Mouse (Mus musculus): ENCODE results near the gene Bcor. TPM values are rescaled to one million over a fixed set of nuclear protein-coding genes. Genes with fewer than 3 reads are reported as not detected.

Gene Bcor
- polyA plus RNA-seq, 1 experiment from 2014 or later = 27.7 TPM

- peaks cover 35% of the 10 kb centered on the region for H3K4me1 ChIP-seq (ENCODE audit: control insufficient read depth, insufficient read depth, low read length)
- peaks cover 71% of the 10 kb centered on the region for H3K27me3 ChIP-seq (ENCODE audit: control insufficient read depth, insufficient read depth, low read length)
- peak overlapping the region; percentile 49 for H3K9ac ChIP-seq (ENCODE audit: low read length)
- ATAC-seq (ENCODE audit: low FRiP score) (no peak), DNase-seq (ENCODE audit: low spot score, missing footprints) (peak; percentile 91)
- WGBS = 3% methylated on average over 24 of the region's 25 CpGs
- H3K4me3 ChIP-seq (ENCODE audit: low read depth, low read length) = peak overlapping the region; percentile 31; the same call in 1 of the 2 replicates
- H3K27ac ChIP-seq (ENCODE audit: low read depth, low read length) = peak overlapping the region; percentile 89
- peak overlapping the region; percentile 59 for H3K4me2 ChIP-seq
- H3K36me3 ChIP-seq (ENCODE audit: control insufficient read depth, insufficient read depth, low read length) = no peaks in the 10 kb centered on the region
- no peaks in the 10 kb centered on the region for H3K9me3 ChIP-seq (ENCODE audit: control insufficient read depth, low read length)
Observed at GRCm38 (mm10) chrX:12137121-12137521, 23.0 kb downstream of the Bcor start.

GRCm38 (mm10) chrX:12136261-12137101 is 23.7 kb downstream of the Bcor start:
- Histone ChIP-seq H3K4me1 (ENCODE audit: control insufficient read depth, insufficient read depth, low read length) (peaks cover 35% of the 10 kb centered on the region), H3K36me3 (ENCODE audit: control insufficient read depth, insufficient read depth, low read length) (no peaks in the 10 kb centered on the region), H3K4me3 (ENCODE audit: low read depth, low read length) (peak overlapping the region; percentile 31), H3K27ac (ENCODE audit: low read depth, low read length) (peak overlapping the region; percentile 89), H3K27me3 (ENCODE audit: control insufficient read depth, insufficient read depth, low read length) (peaks cover 73% of the 10 kb centered on the region), H3K9ac (ENCODE audit: low read length) (peak overlapping the region; percentile 49), H3K4me2 (peak overlapping the region; percentile 59), H3K9me3 (ENCODE audit: control insufficient read depth, low read length) (no peaks in the 10 kb centered on the region)
- ATAC-seq (ENCODE audit: low FRiP score) (peak; percentile 51), DNase-seq (ENCODE audit: low spot score, missing footprints) (peak; percentile 95)
- WGBS = 1% methylated on average over 49 of the region's 50 CpGs

GRCm38 (mm10) chrX:12135121-12136111 is 24.7 kb downstream of the Bcor start:
- no peaks in the 10 kb centered on the region for H3K36me3 ChIP-seq (ENCODE audit: control insufficient read depth, insufficient read depth, low read length)
- WGBS = 2% methylated on average over 49 of the region's 75 CpGs
- H3K9me3 ChIP-seq (ENCODE audit: control insufficient read depth, low read length) = no peaks in the 10 kb centered on the region
- H3K4me3 ChIP-seq (ENCODE audit: low read depth, low read length) = peak overlapping the region; percentile 31
- peak overlapping the region; percentile 59 for H3K4me2 ChIP-seq
- peak; percentile 94 for DNase-seq (ENCODE audit: low spot score, missing footprints)
- peaks cover 35% of the 10 kb centered on the region for H3K4me1 ChIP-seq (ENCODE audit: control insufficient read depth, insufficient read depth, low read length)
- H3K9ac ChIP-seq (ENCODE audit: low read length) = peak overlapping the region; percentile 63
- peak; percentile 61 for ATAC-seq (ENCODE audit: low FRiP score)
- peak overlapping the region; percentile 89 for H3K27ac ChIP-seq (ENCODE audit: low read depth, low read length)
- H3K27me3 ChIP-seq (ENCODE audit: control insufficient read depth, insufficient read depth, low read length) = peaks cover 81% of the 10 kb centered on the region

- H3K4me2 ChIP-seq = peak overlapping the region; percentile 59
- H3K4me3 ChIP-seq (ENCODE audit: low read depth, low read length) = peak overlapping the region; percentile 31; the same call in 1 of the 2 replicates
- DNase-seq (ENCODE audit: low spot score, missing footprints) (peak; percentile 92), ATAC-seq (ENCODE audit: low FRiP score) (peak; percentile 12; the same call in 1 of the 2 replicates)
- 3% methylated on average over 19 of the region's 19 CpGs for WGBS
- H3K9ac ChIP-seq (ENCODE audit: low read length) = peak overlapping the region; percentile 63; the same call in 1 of the 2 replicates
- peaks cover 81% of the 10 kb centered on the region for H3K27me3 ChIP-seq (ENCODE audit: control insufficient read depth, insufficient read depth, low read length)
- H3K4me1 ChIP-seq (ENCODE audit: control insufficient read depth, insufficient read depth, low read length) = peaks cover 32% of the 10 kb centered on the region
- no peaks in the 10 kb centered on the region for H3K36me3 ChIP-seq (ENCODE audit: control insufficient read depth, insufficient read depth, low read length)
- no peaks in the 10 kb centered on the region for H3K9me3 ChIP-seq (ENCODE audit: control insufficient read depth, low read length)
- no peak overlapping the region for H3K27ac ChIP-seq (ENCODE audit: low read depth, low read length)
Observed at GRCm38 (mm10) chrX:12134541-12134940, 25.6 kb downstream of the Bcor start.

GRCm38 (mm10) chrX:12133836-12134431 is 26.2 kb downstream of the Bcor start:
- Histone ChIP-seq H3K27ac (ENCODE audit: low read depth, low read length) (no peak overlapping the region; the same call in 1 of the 2 replicates), H3K27me3 (ENCODE audit: control insufficient read depth, insufficient read depth, low read length) (peaks cover 83% of the 10 kb centered on the region), H3K4me2 (peak overlapping the region; percentile 59), H3K4me1 (ENCODE audit: control insufficient read depth, insufficient read depth, low read length) (peaks cover 31% of the 10 kb centered on the region), H3K9me3 (ENCODE audit: control insufficient read depth, low read length) (no peaks in the 10 kb centered on the region), H3K9ac (ENCODE audit: low read length) (no peak overlapping the region), H3K4me3 (ENCODE audit: low read depth, low read length) (peak overlapping the region; percentile 20; the same call in 1 of the 2 replicates), H3K36me3 (ENCODE audit: control insufficient read depth, insufficient read depth, low read length) (no peaks in the 10 kb centered on the region)
- 6% methylated on average over 21 of the region's 21 CpGs for WGBS
- DNase-seq (ENCODE audit: low spot score, missing footprints) (peak; percentile 92), ATAC-seq (ENCODE audit: low FRiP score) (no peak)

GRCm38 (mm10) chrX:12133178-12133835 is 26.8 kb downstream of the Bcor start:
- WGBS = 1% methylated on average over 46 of the region's 49 CpGs
- Histone ChIP-seq H3K9me3 (ENCODE audit: control insufficient read depth, low read length) (no peaks in the 10 kb centered on the region), H3K4me2 (peak overlapping the region; percentile 52), H3K4me1 (ENCODE audit: control insufficient read depth, insufficient read depth, low read length) (peaks cover 31% of the 10 kb centered on the region), H3K9ac (ENCODE audit: low read length) (peak overlapping the region; percentile 38), H3K36me3 (ENCODE audit: control insufficient read depth, insufficient read depth, low read length) (no peaks in the 10 kb centered on the region), H3K27ac (ENCODE audit: low read depth, low read length) (no peak overlapping the region; the same call in 1 of the 2 replicates), H3K4me3 (ENCODE audit: low read depth, low read length) (peak overlapping the region; percentile 20), H3K27me3 (ENCODE audit: control insufficient read depth, insufficient read depth, low read length) (peaks cover 84% of the 10 kb centered on the region)
- DNase-seq (ENCODE audit: low spot score, missing footprints) (peak; percentile 95), ATAC-seq (ENCODE audit: low FRiP score) (peak; percentile 33)

GRCm38 (mm10) chrX:12132541-12133177 is 27.5 kb downstream of the Bcor start:
- 36% methylated on average over 8 of the region's 8 CpGs for WGBS
- no peak for ATAC-seq (ENCODE audit: low FRiP score)
- no peak overlapping the region for H3K4me3 ChIP-seq (ENCODE audit: low read depth, low read length)
- H3K9me3 ChIP-seq (ENCODE audit: control insufficient read depth, low read length) = no peaks in the 10 kb centered on the region
- no peak for DNase-seq (ENCODE audit: low spot score, missing footprints)
- peak overlapping the region; percentile 52; the same call in 1 of the 2 replicates for H3K4me2 ChIP-seq
- no peak overlapping the region for H3K27ac ChIP-seq (ENCODE audit: low read depth, low read length)
- H3K9ac ChIP-seq (ENCODE audit: low read length) = no peak overlapping the region
- H3K27me3 ChIP-seq (ENCODE audit: control insufficient read depth, insufficient read depth, low read length) = peaks cover 82% of the 10 kb centered on the region
- no peaks in the 10 kb centered on the region for H3K36me3 ChIP-seq (ENCODE audit: control insufficient read depth, insufficient read depth, low read length)
- H3K4me1 ChIP-seq (ENCODE audit: control insufficient read depth, insufficient read depth, low read length) = peaks cover 25% of the 10 kb centered on the region
